Mouse (Mus musculus): ENCODE measurements around the gene Olfr1105.

Gene Olfr1105

GRCm38 (mm10) chr2:87036431-87036830, at the start of gene Olfr1105:
Gene Olfr1105 (minus strand): TSS chr2:87036531.
- DNase-seq: no peak

GRCm38 (mm10) chr2:87075717-87076116, 39.4 kb upstream of the Olfr1105 start, which contains the start of gene Olfr1107:
Gene Olfr1107 (minus strand): TSS chr2:87075817.
- no peak for DNase-seq

DNA sequence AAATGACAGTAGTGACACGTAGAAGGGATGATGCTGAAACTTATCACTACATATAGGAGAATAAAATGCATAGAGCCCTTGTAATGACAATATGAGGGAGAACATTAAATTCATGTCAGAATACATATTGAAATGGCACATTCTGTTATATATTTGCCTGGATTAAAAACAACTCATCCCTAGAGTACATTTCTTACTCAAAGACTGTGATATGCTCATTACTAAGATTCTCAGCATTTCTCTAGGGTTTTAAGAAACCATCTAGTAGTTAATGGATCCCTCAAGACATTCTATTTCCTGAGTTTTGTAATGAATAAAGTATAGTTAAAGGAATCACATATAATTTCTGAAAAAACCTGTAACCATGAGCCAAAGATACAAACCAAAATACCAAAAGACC, 15.8 kb upstream of the Olfr1105 start, which contains the start of gene Olfr1106:
Gene Olfr1106 (minus strand): TSS at position 101 of the 400 bp plus-strand sequence.
- DNase-seq: no peak

GRCm38 (mm10) chr2:87026980-87027379, 9.4 kb downstream of the Olfr1105 start, which contains the start of gene Olfr1104:
Gene Olfr1104 (minus strand): TSS chr2:87027080.
- no peak for DNase-seq

- DNase-seq: no peak
These were observed 38.2 kb downstream of the Olfr1105 start, which contains the start of gene Olfr1102 for GRCm38 (mm10) chr2:86998098-86998497. Gene Olfr1102 (plus strand): TSS chr2:86998398.

DNA sequence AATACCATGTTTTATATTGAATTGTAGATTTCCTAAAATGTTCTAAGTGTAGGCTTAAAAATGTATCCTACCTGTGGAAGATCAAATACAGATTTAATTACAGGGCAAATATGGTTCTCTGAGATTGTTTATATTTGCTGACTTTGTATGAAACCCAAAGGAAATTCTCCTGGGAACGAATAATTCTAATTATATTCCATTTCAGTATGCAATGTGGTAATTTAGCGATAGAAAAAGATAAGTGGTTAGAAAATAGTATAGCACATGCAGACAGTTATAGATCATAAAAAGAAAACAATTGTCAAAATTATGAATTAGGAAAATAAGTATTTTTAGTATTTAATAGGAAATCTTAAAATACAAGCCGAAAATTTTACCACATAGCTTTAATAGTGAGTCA, 45.2 kb downstream of the Olfr1105 start, which contains the start of gene Olfr1101:
Gene Olfr1101 (minus strand): TSS at position 101 of the 400 bp plus-strand sequence.
- DNase-seq: no peak

Data from lung, postnatal 36 days (tissue).